Mouse (Mus musculus) embryonic facial prominence, embryonic 14.5 days (tissue): ENCODE measurements around the gene Figla. TPM values are rescaled to one million over a fixed set of nuclear protein-coding genes. Genes with fewer than 3 reads are reported as not detected.
"Not testable (repeated sequence)": the region's sequence is repeated elsewhere in the genome, so short reads cannot be mapped to it uniquely, and the experiment has no call there.

Source experiments
- ATAC-seq: fragments of 200-750 bp; cut with Nextera tagmentation; 2 replicates; pipeline ENCODE4 v1.8.0; 2017; ENCODE audit warnings: low read depth, moderate number of reproducible peaks, moderate TSS enrichment
- DNase-seq: peaks from one replicate; pipeline ENCODE4 v3.0.0-alpha.2; 2015; ENCODE audit warnings: low spot score
- H3K27ac ChIP-seq: fragments of 300-500 bp; sonication (generic); replicated peaks from 2 replicates; pipeline ENCODE4 v1.5.1; 2014; ENCODE audit warnings: low read depth, mild to moderate bottlenecking, low read length, moderate library complexity
- H3K27me3 ChIP-seq: fragments of 300-500 bp; sonication (generic); replicated peaks from 2 replicates; pipeline ENCODE4 v1.6.1; 2014; ENCODE audit warnings: low read length; ENCODE audit not compliant: control insufficient read depth, insufficient read depth
- H3K36me3 ChIP-seq: fragments of 300-500 bp; sonication (generic); 2 replicates; pipeline ENCODE4 v1.6.1; 2014; ENCODE audit warnings: low read length, mixed read lengths; ENCODE audit not compliant: control insufficient read depth, insufficient read depth
- H3K4me1 ChIP-seq: fragments of 300-500 bp; sonication (generic); 2 replicates; pipeline ENCODE4 v1.6.1; 2014; ENCODE audit warnings: antibody characterized with exemption, low read length; ENCODE audit not compliant: control insufficient read depth, insufficient read depth
- H3K4me2 ChIP-seq: fragments of 300-500 bp; sonication (generic); 2 replicates; pipeline ENCODE4 v1.6.1; 2014; ENCODE audit warnings: low read depth, mild to moderate bottlenecking, low read length, moderate library complexity, mixed read lengths
- H3K4me3 ChIP-seq: fragments of 300-500 bp; sonication (generic); 2 replicates; pipeline ENCODE4 v1.5.1; 2014; ENCODE audit warnings: low read depth, mild to moderate bottlenecking, low read length
- H3K9ac ChIP-seq: fragments of 300-500 bp; sonication (generic); 2 replicates; pipeline ENCODE4 v1.6.1; 2014; ENCODE audit warnings: low read depth, mild to moderate bottlenecking, low read length, moderate library complexity, mixed read lengths
- H3K9me3 ChIP-seq: fragments of 300-500 bp; sonication (generic); 2 replicates; pipeline ENCODE4 v1.6.1; 2016; ENCODE audit warnings: low read length; ENCODE audit not compliant: control insufficient read depth
- WGBS: fragments of 180-500 bp; shearing (Covaris S2); extraction: QIAGEN DNeasy Blood & Tissue Kit; methylation state at CpG from one replicate; pipeline ENCODE4 v1.1.7; 2014; 5-methylcytosine and 5-hydroxymethylcytosine counted together
- polyA plus RNA-seq: library from polyadenylated mRNA; unstranded; fragments of >200 nt; fragmentation: Nextera tagmentation; extraction: Ambion mirVana; gene quantifications from 2 replicates; pipeline ENCODE4 v1.2.1, GENCODE M21; 2014

Gene Figla
- polyA plus RNA-seq = not detected in 2 replicates

DNA sequence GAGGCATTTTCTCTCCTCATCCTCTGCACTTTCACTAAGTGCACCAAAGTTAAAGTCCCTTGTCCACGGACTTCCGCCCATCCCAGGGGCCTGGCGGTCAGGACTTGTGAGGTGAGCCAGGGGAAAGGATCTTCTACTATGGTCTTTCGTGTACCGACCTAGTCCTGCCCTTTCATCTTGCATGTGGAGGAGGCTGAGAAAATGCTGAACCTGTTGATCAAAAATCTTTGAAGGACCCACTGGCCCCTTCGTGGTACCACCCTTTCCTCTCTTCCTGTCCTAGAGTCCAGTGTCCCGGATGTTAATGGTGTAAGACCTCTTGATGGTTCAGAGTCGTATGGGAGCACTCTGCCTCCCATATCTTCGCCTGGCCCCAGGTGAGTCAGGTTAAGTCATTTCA lies at the start of gene Figla:
Figla (plus strand) TSS at position 301 of the 400 bp plus-strand sequence.
- H3K4me2 ChIP-seq = no peak within 1 kb of the TSS
- 80% methylated on average over 9 of the region's 9 CpGs for WGBS
- H3K27me3 ChIP-seq = no peaks in the 10 kb centered on the region
- H3K9ac ChIP-seq = no peak within 1 kb of the TSS
- H3K36me3 ChIP-seq = no peaks in the 10 kb centered on the region
- no peak within 1 kb of the TSS for H3K4me3 ChIP-seq
- H3K4me1 ChIP-seq = no peaks in the 10 kb centered on the region
- DNase-seq (no peak), ATAC-seq (no peak)
- no peak within 1 kb of the TSS for H3K27ac ChIP-seq
- no peaks in the 10 kb centered on the region for H3K9me3 ChIP-seq

DNA sequence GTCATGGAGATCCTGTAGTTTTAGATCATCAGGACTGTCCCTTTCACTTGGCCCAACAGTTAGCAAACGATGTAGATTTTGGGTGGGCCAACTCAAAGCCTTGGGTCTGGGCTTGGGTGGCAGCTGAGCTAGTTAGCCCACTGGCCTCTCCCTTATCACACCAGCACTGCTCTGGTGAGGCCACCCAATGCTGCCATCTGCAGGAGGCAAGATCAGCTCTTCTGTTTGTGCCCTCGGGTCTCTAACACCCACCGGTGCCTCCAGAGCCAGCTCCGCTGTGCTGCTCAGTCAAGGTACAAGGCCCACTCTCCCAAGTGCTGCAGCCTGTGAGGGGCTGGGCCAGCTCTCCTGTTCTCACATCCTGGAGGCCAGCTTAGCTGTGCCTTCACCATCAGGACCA lies 49.3 kb upstream of the Figla start:
- DNase-seq (no peak), ATAC-seq (0 out of 2 replicates have a peak, but pooled peaks have one; percentile 13)
- no peak overlapping the region for H3K27ac ChIP-seq
- H3K4me3 ChIP-seq = no peak overlapping the region
- 71% methylated on average over 4 of the region's 4 CpGs for WGBS
- no peak overlapping the region for H3K4me2 ChIP-seq
- no peaks in the 10 kb centered on the region for H3K9me3 ChIP-seq
- H3K27me3 ChIP-seq = no peaks in the 10 kb centered on the region
- no peak overlapping the region for H3K9ac ChIP-seq
- H3K4me1 ChIP-seq = no peaks in the 10 kb centered on the region
- H3K36me3 ChIP-seq = no peaks in the 10 kb centered on the region

DNA sequence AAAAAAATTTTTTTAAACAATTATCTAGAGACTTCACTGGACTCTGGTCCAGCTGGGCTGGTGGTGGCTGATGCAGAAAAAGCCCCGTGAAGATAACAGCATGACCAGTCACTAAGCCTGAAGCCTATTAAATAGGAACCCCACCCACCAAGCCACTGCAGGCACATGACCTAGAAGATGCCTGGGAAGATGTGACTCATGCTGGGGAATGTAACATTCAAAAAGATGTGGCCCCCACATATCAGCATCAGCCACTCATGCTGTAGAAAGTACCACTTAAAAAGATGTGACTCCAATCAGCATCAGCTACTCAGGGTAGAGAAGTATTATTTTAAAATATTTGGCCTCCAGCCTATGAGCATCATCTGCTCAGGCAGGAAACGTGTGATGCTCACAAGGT lies 46.1 kb upstream of the Figla start:
- Histone ChIP-seq H3K4me1 (peaks cover 9% of the 10 kb centered on the region; the same call in 1 of the 2 replicates), H3K4me3 (no peak overlapping the region), H3K9ac (no peak overlapping the region), H3K4me2 (no peak overlapping the region), H3K27me3 (no peaks in the 10 kb centered on the region), H3K27ac (no peak overlapping the region), H3K36me3 (no peaks in the 10 kb centered on the region), H3K9me3 (no peaks in the 10 kb centered on the region)
- DNase-seq = no peak
- 55% methylated on average over 2 of the region's 2 CpGs for WGBS
- no peak for ATAC-seq

DNA sequence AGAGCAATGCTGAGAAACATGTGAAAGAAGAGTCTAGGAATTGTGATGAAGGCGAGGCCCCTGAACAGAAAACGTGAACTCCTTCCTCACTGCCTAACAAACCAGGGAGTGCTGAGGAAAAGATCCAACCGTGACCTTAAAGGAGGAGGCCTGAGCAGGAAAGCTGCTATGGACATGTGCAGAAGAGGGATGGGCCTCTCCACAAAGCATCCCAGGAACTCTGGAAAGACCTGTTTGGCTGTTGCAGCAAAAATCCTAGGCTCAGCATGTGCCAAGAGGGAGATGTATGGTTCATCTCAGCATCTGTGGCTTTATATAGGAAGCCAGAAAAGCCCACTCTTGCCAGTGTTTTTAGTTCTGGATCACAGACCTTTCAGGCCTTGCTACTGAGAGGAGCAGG lies 43.3 kb upstream of the Figla start:
- H3K27me3 ChIP-seq = no peaks in the 10 kb centered on the region

DNA sequence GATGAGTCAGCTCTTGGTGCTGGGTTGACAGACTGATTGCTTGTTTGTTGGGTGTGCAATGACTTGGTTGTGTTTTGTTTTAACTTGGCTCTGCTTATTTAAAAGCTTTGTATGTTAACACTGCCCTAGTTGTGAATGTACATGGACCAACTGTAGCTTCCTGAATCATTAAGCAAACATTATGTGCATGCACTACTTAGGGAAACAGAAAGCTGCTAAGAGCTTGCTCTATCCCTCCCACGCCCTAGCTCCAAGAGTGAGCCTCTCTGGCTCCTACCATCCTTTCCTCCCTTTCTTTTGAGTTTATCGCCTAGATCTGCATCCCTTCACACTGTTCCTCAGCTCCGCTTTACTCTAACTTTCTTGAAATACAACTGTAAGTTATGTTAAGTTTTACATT lies 42.6 kb upstream of the Figla start:
- H3K4me2 ChIP-seq = no peak overlapping the region
- H3K27me3 ChIP-seq = no peaks in the 10 kb centered on the region
- DNase-seq (no peak), ATAC-seq (no peak)
- no peak overlapping the region for H3K27ac ChIP-seq
- H3K4me1 ChIP-seq = peaks cover 9% of the 10 kb centered on the region; the same call in 1 of the 2 replicates
- H3K9me3 ChIP-seq = no peaks in the 10 kb centered on the region
- no peak overlapping the region for H3K4me3 ChIP-seq
- WGBS = 73% methylated on average over 3 of the region's 3 CpGs
- no peak overlapping the region for H3K9ac ChIP-seq
- no peaks in the 10 kb centered on the region for H3K36me3 ChIP-seq

More for the DNA sequence above, 43.3 kb upstream of the Figla start:
- Histone ChIP-seq H3K4me3 (no peak overlapping the region), H3K9me3 (no peaks in the 10 kb centered on the region), H3K9ac (no peak overlapping the region), H3K36me3 (no peaks in the 10 kb centered on the region), H3K4me1 (peaks cover 9% of the 10 kb centered on the region; the same call in 1 of the 2 replicates), H3K4me2 (no peak overlapping the region), H3K27ac (no peak overlapping the region)
- 50% methylated on average over 3 of the region's 3 CpGs for WGBS
- peak; percentile 50 for DNase-seq
- ATAC-seq = no peak

DNA sequence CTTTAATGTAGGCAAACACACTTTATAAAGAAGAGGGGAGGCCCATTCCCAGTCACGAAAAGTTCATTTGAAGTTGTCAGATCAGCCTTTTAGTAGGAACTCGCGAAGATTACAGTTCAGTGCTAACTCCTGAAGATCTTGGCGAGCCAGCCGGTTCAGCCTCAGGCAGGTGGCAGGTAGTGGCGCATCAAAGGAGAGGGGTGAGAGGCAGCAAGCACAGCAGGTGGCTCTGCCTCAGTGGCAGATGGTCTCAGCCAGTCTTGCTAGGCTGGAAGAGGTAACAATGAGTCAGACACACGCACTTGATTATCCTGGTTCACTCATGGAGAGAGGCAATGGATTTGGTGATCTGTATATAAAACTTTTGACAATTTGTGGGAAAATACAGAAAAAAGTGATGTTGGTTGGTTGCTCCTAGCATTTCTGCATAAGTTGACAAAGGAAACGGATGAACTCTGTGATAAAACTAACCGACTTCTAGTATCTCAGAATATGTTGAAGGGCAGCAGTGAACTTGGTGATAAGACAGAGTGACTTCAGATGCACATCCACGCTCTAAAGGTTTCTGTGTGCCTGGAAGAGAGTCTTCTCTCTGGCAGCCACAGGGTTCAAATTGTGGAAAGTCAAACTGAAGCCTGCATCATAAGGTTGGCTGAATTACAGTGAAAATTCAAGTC lies 40.9 kb upstream of the Figla start:
- no peaks in the 10 kb centered on the region for H3K9me3 ChIP-seq
- H3K4me2 ChIP-seq = no peak overlapping the region
- H3K27me3 ChIP-seq = no peaks in the 10 kb centered on the region
- 58% methylated on average over 10 of the region's 10 CpGs for WGBS
- H3K36me3 ChIP-seq = no peaks in the 10 kb centered on the region
- H3K9ac ChIP-seq = no peak overlapping the region
- peaks cover 9% of the 10 kb centered on the region; the same call in 1 of the 2 replicates for H3K4me1 ChIP-seq
- no peak overlapping the region for H3K27ac ChIP-seq
- no peak for ATAC-seq
- DNase-seq = no peak
- no peak overlapping the region for H3K4me3 ChIP-seq

DNA sequence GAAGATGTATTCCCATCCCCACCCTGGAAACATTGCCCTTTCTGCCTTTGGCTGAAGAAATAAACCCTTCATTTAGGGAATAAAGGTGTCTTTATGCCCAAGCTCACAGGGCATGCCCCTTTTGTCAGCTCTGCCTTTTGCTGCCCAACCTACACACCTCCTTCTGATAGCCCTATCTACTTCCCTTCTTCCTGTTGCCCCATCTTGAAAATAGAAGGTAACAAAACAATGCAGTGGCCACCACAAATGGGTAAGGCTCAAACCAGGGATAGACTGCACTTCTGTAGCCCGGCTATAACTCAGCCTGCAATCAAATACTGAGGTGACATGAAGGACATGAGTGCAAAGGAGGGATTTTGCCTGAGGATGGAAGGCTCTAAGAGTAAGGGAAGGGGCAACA lies 40.2 kb upstream of the Figla start:
- Histone ChIP-seq H3K27ac (no peak overlapping the region), H3K36me3 (no peaks in the 10 kb centered on the region), H3K27me3 (no peaks in the 10 kb centered on the region), H3K4me2 (no peak overlapping the region), H3K9ac (no peak overlapping the region), H3K4me3 (no peak overlapping the region), H3K9me3 (no peaks in the 10 kb centered on the region), H3K4me1 (peaks cover 9% of the 10 kb centered on the region; the same call in 1 of the 2 replicates)
- 86% methylated on average over 1 of the region's 1 CpGs for WGBS
- DNase-seq (no peak), ATAC-seq (no peak)

DNA sequence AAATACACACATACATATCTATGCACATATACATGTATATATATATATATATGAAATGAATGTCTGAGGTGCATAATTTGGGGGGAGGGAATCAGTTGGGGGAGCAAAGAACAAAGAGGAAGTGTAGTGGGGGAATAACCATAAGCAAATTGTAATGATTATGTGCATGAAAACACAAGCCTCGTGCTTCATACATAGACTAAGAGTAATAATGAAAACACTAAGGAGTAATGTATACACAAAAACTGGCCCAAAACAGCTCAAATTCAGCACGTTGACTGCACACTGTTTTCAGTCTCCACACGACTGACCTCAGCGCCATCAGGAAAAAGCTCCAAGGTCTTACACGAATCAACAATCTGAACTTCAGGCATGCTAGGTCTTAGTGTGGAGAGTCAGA lies 39.7 kb upstream of the Figla start:
- no peak for ATAC-seq
- H3K27ac ChIP-seq = no peak overlapping the region
- no peaks in the 10 kb centered on the region for H3K27me3 ChIP-seq
- no peak overlapping the region for H3K4me2 ChIP-seq
- no peak overlapping the region for H3K9ac ChIP-seq
- WGBS = 82% methylated on average over 5 of the region's 5 CpGs
- no peak for DNase-seq
- H3K36me3 ChIP-seq = no peaks in the 10 kb centered on the region
- no peaks in the 10 kb centered on the region for H3K9me3 ChIP-seq
- no peak overlapping the region for H3K4me3 ChIP-seq
- peaks cover 9% of the 10 kb centered on the region; the same call in 1 of the 2 replicates for H3K4me1 ChIP-seq

DNA sequence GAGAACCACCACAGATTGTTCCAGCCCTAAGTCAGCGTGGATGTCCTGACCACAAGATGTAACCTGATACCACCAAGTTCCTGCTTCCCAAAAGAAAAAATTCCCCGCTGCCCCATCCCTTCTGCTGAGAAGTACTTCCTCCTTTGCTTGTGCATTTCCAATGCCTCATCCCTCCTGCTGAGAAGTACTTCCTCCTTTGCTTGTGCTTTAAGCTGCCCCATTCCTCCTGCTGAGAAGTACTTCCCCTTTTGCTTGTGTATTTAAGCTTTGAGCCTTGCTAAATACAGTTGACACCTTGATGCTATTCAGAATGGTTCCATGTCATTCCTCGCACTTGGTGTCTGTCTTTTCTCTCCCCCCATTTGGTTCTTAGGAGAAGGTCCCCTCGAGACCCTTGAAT lies 37.2 kb upstream of the Figla start:
- H3K4me1 ChIP-seq, H3K9ac ChIP-seq, ATAC-seq, H3K4me3 ChIP-seq, H3K27me3 ChIP-seq, H3K9me3 ChIP-seq, H3K4me2 ChIP-seq, DNase-seq, H3K36me3 ChIP-seq, H3K27ac ChIP-seq: not testable (repeated sequence)
- 70% methylated on average over 4 of the region's 4 CpGs for WGBS
